Mouse (Mus musculus) myocyte (in vitro differentiated cells): ENCODE results near the gene Hoxb9.

Source experiments
- CEBPB ChIP-seq: IDR thresholded peaks from 2 replicates; pipeline ENCODE4 v1.6.1; 2011; ENCODE audit warnings: mild to moderate bottlenecking, moderate library complexity; ENCODE audit not compliant: poor library complexity, insufficient read depth, severe bottlenecking
- E2F4 ChIP-seq: IDR thresholded peaks from one replicate; pipeline ENCODE4 v1.6.1; 2011; ENCODE audit warnings: mild to moderate bottlenecking, control low read depth, moderate library complexity; ENCODE audit not compliant: insufficient read depth
- MAX ChIP-seq: IDR thresholded peaks from one replicate; pipeline ENCODE4 v1.6.1; 2011; ENCODE audit warnings: low read depth, mild to moderate bottlenecking, control low read depth
- MYOG ChIP-seq, 3 experiments: IDR thresholded peaks; one replicate each; pipeline ENCODE4 v1.6.1; 2011; ENCODE audit warnings: control low read depth in 2 of 3, low read depth in 2 of 3, mild to moderate bottlenecking in 2 of 3; ENCODE audit not compliant: insufficient read length in 2 of 3, control insufficient read depth in 1 of 3, insufficient read depth in 1 of 3
- POLR2A ChIP-seq: IDR thresholded peaks from one replicate; pipeline ENCODE4 v1.6.1; 2011; ENCODE audit warnings: low read depth, mild to moderate bottlenecking, control low read depth, moderate library complexity; ENCODE audit not compliant: insufficient read length
- TCF3 ChIP-seq: IDR thresholded peaks from one replicate; pipeline ENCODE4 v1.6.1; 2011; ENCODE audit warnings: low read depth, control low read depth; ENCODE audit not compliant: insufficient read length
- USF1 ChIP-seq: IDR thresholded peaks from one replicate; pipeline ENCODE4 v1.6.1; 2011; ENCODE audit warnings: low read depth, mild to moderate bottlenecking, control low read depth, moderate library complexity

- no peak for TF ChIP-seq POLR2A
- TF ChIP-seq E2F4: no peak
- no peak for TF ChIP-seq USF1
- TF ChIP-seq MAX: no peak
- TF ChIP-seq CEBPB: no peak
- TF ChIP-seq MYOG (IDR thresholded peaks at IDR 0.05; ENCODE audit: control insufficient read depth in 1 of 3, insufficient read depth in 1 of 3, insufficient read length in 2 of 3, low read depth in 2 of 3): no peak
- no peak for TF ChIP-seq TCF3
Measured at GRCm38 (mm10) chr11:96305505-96306182, 34.4 kb downstream of the Hoxb9 start.
